Mouse (Mus musculus): ENCODE data around the gene Runx1.

DNA sequence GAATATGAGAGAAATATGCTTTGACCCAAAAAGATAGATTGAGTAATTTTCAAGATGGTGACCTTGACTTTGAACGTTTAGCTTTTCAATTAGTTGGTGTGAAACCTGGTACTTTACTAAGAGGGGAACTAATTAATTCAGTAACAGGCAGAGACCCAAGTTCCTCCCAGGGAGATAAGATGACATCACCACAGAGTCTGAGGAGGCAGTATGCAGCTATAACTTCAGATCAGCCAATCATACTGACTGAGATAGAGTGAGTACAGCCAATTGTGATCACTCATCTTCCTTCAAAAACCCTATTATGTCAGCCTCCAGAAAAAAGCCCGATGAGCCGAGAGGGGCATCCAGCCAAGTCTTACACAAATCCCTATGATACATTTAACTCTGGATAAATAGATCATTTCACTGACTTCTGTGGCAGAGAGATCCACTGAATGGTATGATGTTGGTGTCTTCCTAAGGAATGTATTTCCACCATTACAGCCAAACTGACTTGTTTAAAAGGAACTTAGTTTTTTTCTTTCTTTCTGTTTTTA, 21.9 kb upstream of the Runx1 start:
- TF ChIP-seq HCFC1 (IDR thresholded peaks at IDR 0.05; ENCODE audit: borderline replicate concordance, insufficient read depth, low read length): no peak
- no peak for TF ChIP-seq MAFK (IDR thresholded peaks at IDR 0.05; ENCODE audit: insufficient read depth, low read depth, low read length)
- no peak for TF ChIP-seq CHD2 (IDR thresholded peaks at IDR 0.05; ENCODE audit: low read depth, low read length)
- no peak for TF ChIP-seq ZC3H11A (IDR thresholded peaks at IDR 0.05; ENCODE audit: borderline replicate concordance, low read depth, low read length)
- TF ChIP-seq ZNF384 (IDR thresholded peaks at IDR 0.05; ENCODE audit: low read depth, low read length): no peak

All from ES-E14 (cell line).